Mouse (Mus musculus): Measurements from ENCODE around the gene Lrrc10b.

Lrrc10b gene

GRCm38 (mm10) chr19:10456752-10457483 is at the start of gene Lrrc10b:
TSS of gene Lrrc10b (minus strand) at chr19:10457473.
- peak; percentile 54 for DNase-seq

- DNase-seq = peak; percentile 49
Measured at GRCm38 (mm10) chr19:10502571-10502970, 45.3 kb upstream of the Lrrc10b start.

GRCm38 (mm10) chr19:10500581-10500980 is 43.3 kb upstream of the Lrrc10b start:
- DNase-seq = no peak

GRCm38 (mm10) chr19:10497512-10498160 is 40.4 kb upstream of the Lrrc10b start:
- no peak for DNase-seq

GRCm38 (mm10) chr19:10496976-10497375 is 39.7 kb upstream of the Lrrc10b start:
- DNase-seq = no peak

- no peak for DNase-seq
Measured at GRCm38 (mm10) chr19:10495670-10496069, 38.4 kb upstream of the Lrrc10b start.

- DNase-seq = peak; percentile 30
Measured at GRCm38 (mm10) chr19:10486264-10486738, 29.0 kb upstream of the Lrrc10b start.

- DNase-seq = no peak
Measured at GRCm38 (mm10) chr19:10482703-10483102, 25.4 kb upstream of the Lrrc10b start, which contains the start of gene Ppp1r32. TSS of gene Ppp1r32 (minus strand) at chr19:10482928.

- no peak for DNase-seq
Measured at GRCm38 (mm10) chr19:10479541-10479940, 22.3 kb upstream of the Lrrc10b start.

GRCm38 (mm10) chr19:10473779-10474178 is 16.5 kb upstream of the Lrrc10b start:
- no peak for DNase-seq

GRCm38 (mm10) chr19:10472958-10473357 is 15.7 kb upstream of the Lrrc10b start:
- DNase-seq = no peak

GRCm38 (mm10) chr19:10469171-10469658 is 11.9 kb upstream of the Lrrc10b start:
- no peak for DNase-seq

- DNase-seq = no peak
Measured at GRCm38 (mm10) chr19:10464427-10464826, 7.2 kb upstream of the Lrrc10b start.

- no peak for DNase-seq
Measured at GRCm38 (mm10) chr19:10461584-10461983, 4.3 kb upstream of the Lrrc10b start.

GRCm38 (mm10) chr19:10459907-10460306 is 2.6 kb upstream of the Lrrc10b start:
- no peak for DNase-seq

- DNase-seq = no peak
Measured at GRCm38 (mm10) chr19:10458096-10458495, 823 bp upstream of the Lrrc10b start.

GRCm38 (mm10) chr19:10457484-10457800 is 169 bp upstream of the Lrrc10b start:
- DNase-seq = peak; percentile 10

- no peak for DNase-seq
Measured at GRCm38 (mm10) chr19:10455437-10455806, 1.9 kb downstream of the Lrrc10b start.

GRCm38 (mm10) chr19:10454718-10455436 is 2.4 kb downstream of the Lrrc10b start:
- DNase-seq = no peak

GRCm38 (mm10) chr19:10449708-10450107 is 7.6 kb downstream of the Lrrc10b start:
- DNase-seq = peak; percentile 62

- DNase-seq = no peak
Measured at GRCm38 (mm10) chr19:10449190-10449589, 8.1 kb downstream of the Lrrc10b start.

GRCm38 (mm10) chr19:10448275-10448674 is 9.0 kb downstream of the Lrrc10b start:
- no peak for DNase-seq

GRCm38 (mm10) chr19:10444685-10445369 is 12.4 kb downstream of the Lrrc10b start:
- DNase-seq = no peak
